Mouse (Mus musculus) adrenal gland, adult 2 months (tissue): Measurements from ENCODE around the gene Rbfox1. TPM values are rescaled to one million over a fixed set of nuclear protein-coding genes. Genes with fewer than 3 reads are reported as not detected.

Experiments
- DNase-seq: peaks from one replicate; pipeline ENCODE4 v3.0.0; 2021
- polyA plus RNA-seq: library from polyadenylated mRNA; depleted of rRNA; stranded (reverse); fragments of >200 nt; gene quantifications from 2 replicates; pipeline ENCODE4 v1.2.3, GENCODE M21; 2012
- total RNA-seq, 2 experiments: library from RNA; stranded (reverse); gene quantifications; 2 replicates each; pipeline ENCODE4 v1.2.3; 2021

Rbfox1 gene
- total and polyA plus RNA-seq, 3 experiments, result 1.3 to 1.4 (median 1.4) TPM

DNA sequence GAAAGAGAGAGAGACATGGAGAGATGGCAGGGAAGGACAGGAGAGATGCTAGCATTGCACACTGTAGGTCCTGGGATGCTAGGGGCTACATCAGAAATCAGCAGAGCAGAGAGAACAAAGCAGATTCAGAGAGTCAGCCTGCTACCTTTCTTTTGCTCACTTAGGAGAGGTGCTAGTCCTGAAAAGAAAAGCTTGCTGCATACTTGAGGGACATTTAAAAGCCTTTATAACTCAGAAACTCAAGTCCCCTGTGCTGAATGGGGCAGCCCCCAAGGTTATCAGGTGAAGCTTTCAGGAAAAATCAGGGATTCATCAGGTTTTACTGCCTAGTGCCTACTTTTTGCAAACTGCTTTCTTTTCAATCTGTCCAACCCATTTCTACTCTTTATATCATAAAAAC, 1480.7 kb downstream of the Rbfox1 start:
- DNase-seq, result no peak

DNA sequence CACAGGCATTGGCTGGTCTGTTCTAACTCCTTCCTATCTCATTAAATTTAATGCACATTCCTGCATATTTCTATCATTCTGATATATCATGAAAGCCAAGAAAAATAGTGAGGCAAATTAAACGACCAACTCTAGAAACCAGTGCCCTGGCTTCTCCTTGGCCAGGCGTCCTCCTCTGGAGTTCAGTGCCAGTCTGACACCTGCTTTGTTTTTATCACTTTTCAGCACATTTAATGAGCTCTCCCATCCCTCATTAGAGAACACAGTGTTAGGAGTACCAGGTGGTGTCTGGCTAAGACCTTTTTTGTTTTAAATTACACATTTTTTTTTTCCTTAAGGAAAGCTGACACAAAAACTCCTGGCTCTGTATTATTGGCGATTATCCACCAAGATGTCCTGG, 1489.0 kb downstream of the Rbfox1 start:
- DNase-seq, result no peak

DNA sequence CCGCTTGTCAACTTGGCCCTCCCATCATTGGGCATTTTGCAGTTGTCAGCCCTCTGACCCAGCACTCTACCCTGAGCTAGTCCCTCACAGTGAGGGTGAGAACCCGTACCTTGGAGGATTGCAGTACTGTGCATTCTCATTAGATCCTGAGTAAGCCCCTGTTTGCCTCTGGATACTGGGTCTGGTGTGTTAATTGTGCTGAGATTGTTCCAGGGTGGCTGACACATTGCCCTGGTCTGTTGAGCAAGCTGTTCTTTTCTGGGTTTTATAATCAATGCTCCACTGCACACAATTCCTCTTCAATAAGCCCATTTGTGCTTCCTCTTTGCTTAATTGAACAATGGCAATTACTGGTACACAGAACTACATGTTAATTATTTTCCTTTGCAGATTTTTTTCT, 1489.5 kb downstream of the Rbfox1 start:
- no peak for DNase-seq

DNA sequence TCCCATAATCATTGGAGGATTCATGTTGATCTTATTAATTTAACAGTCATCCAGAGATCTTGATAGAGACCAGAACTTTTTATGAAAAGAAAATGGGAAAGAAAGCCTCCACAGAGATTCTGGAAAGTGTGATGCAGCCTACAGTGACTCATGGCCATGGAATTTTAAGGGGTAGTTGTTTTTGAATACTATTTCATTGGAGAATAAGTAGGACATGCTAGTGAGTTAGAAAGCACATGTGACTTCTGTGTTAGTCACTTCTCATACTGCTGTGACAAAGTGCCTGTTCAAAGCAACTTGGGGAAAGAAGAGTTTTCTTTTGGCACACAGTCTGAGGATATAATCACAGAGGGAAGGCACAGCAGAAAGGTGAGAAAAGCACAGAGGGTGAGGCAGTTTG, 1510.9 kb downstream of the Rbfox1 start:
- DNase-seq, result peak; percentile 28

DNA sequence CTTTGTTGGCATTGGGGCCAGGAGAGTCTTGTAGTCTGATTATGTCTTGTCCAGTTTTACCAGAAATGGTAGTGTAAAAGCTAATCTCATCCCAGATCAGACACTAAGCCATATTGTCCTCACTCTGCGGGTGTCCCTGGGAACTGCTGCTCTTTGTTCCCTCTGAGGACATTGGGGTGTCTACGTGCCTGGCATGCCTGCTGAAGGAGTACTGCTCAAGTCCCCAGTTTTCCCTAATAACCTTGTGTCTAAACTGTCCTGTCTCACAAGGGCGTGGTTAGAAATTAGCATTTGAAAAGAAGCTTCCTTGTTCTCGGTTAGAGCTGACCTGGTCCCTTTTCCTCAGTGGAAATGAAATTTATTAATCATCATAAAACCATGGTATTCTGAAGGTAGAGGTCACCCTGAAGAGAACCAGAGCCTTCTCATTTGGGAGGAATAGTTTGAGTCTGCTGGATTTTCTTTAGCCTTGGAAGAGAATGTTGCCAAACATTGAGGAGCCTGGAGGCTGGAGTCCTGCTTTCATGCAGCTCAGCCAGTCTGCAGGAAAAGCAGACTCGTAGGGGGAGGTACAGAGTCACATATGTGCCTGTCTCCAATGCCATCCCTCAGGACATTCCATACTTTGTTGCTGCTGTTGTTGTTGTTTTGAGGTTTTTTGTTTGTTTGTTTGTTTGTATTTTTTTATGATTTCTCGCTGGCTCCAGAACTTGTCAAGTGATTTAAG, 1519.8 kb downstream of the Rbfox1 start:
- no peak for DNase-seq

DNA sequence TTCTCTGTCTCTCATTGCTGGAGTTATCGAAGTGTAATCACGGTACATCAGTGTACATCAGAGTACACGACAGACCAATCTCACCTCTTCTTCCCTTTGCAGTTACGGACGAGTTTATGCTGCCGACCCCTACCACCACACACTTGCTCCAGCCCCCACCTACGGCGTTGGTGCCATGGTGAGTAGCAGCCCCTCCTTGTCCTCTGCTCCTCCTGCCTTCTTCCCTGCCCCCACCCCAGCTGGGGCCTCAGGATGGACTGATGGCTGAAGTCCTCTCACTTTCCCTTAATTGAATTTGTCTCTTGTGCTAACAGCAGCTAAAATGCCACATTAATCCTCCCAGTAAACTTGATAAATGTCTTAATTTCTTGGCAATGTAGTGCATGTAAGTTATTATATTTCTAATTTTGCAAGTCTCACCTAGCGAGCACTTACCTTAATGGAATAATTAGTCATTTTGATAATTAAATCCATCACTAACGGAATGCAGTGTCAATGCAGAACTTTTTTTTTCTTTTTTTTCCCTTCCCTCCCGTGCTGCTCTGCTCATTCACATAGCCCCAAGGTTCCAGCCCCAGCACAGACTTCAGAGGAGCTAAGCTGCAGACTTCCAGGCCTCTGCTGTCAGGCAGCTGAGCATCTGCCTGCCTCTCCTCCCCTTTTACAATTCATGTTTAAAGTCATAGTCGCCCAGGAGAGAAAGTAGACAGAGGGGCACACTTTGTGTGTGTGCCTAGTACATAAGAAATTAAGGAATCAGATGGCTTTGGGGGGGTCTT, 1522.9 kb downstream of the Rbfox1 start:
- no peak for DNase-seq

DNA sequence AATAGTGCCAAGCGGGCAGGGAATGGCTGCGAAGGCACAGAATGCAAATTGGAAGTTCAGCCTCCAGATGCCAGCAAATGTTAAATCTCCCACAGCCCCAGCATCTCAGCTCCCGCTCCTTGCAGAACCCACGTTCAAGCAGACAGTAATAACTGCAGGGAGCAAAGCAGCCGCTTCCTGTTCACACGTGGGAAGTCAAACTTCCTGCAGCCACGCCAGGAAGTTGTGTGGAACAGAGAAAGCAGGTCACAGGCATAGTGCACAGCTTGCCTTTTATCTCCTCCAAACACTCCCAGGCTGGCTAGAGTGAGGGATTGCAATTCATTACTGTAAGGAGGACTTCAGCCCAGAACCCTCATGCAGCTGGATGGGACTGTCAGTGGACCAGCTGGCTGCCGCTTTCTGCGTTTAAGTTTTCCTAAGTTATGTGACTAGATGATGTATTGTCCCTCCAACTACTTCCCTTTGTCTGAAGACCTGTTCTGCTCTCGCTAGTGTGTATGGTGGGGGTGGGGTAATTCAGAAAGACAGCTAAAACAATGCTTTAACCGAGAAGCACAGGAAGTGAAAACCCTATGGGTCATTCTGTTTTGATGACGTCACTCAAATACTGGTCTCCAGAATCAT, 1534.6 kb downstream of the Rbfox1 start:
- DNase-seq, result peak; percentile 3

DNA sequence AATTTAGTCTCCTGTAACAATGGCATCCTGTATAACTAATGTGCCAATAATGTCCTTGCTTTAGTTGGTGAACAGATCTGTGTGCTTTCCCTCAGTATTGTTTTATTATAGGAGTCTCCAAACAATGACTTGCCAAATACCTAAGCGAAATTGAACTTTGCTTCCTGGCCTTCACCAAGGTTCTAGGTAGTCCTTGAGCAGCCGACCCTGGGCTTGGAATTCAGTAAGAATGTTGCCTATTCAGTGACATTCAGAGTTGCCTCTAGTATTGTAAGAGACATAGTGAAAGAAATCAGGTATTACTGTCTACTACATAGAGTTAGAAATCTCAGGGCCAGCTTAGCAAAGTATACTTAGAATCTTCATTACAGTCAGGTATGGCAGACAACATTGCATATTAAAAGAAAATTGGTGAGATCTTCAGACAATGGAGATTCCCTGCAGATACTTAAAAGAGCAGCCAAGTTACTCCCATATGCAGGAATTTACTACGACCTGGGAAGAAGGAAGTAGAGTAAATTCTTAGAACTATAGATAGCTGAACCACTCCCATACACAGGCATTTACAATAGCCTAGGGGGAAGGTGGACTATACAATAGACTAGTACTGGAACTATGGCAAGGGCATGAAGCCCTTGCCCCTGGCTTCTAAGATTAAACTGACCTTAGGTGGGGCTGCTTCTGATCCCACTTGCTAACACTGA, 1540.4 kb downstream of the Rbfox1 start:
- no peak for DNase-seq

DNA sequence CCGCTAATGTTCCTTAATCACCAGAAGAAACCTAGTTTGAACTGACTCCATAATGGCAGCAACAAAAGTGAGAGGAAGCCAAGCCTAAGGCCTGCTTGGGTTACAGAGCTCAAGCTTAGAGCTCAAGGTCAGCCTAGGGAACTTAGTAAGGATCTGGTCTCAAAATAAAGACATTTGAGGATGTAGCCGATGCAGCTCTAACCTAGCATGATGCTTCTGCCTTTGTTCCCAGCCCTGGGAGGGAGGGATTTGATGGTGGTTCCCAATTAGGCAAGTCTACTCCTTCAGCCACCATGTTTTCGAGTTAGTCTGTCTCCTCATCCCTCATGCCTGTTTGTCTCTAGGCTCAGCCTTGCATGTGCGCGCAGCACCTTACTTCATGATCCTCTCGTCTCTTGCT, 1548.1 kb downstream of the Rbfox1 start:
- DNase-seq, result no peak

DNA sequence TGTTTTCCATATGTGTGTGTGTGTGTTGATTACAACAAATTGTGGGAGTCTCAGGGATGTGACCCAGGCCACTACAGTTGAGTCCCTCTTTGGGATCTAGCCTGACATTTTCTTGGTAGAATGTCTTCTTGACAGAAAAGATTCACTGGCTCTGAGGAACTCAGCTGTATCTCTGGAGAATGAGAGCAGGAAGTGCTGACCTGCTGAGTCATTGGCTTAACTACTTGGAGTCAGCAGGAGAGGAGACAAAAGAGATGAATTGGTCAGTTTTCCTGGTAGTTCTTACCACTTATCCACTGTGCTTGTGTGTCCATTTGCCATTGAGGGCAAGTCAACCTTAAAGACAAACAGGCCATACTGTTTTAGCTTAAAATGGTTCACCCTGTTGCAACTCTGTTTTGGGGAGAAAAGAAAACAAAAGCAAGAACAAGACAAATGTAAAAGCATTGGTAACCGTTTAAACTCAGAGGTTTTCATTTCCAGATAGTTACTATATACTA, 1561.7 kb downstream of the Rbfox1 start:
- peak; percentile 5 for DNase-seq

DNA sequence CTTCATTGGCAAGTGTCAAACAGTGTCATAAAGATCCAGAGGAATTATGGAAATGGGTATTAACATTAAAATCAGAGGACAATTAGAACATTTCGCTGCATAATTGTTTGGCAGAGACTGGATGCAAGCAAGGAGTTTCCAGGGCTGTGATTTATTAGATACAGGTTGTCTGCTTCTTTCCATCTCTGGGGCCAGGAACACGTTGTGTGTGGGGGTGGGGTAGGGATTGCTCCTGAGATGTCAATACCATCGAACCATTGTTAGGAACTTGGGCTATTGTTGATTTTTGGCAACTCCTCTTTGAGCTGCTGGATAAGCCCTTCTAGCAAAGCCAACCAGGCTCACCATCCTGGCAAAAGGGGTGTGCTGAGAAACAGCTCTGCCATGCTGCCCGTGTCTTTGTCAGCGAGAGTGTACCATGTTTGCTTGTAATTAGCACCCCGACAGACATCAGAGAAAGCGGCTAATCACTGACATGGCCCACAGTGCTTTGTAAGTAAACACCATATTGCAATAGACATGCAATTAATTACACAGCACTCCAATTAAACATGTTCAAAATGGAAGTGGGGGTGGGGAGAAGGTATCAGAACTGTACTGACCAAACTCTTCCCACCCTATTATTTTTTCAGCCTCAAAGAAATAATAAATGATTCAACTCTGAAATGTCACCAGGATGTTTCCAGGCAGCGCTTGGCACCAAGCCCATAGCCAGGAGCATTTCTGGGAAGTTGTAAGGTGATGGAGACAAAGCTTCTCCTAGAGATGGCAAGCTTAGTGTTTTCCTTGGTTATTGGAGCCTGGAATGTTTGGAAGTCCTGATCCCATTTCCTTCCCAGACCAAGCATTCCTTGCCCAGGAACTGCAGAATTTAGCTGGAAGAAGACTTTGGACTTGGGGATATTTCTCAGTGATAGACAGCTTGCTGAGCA, 1562.8 kb downstream of the Rbfox1 start:
- no peak for DNase-seq

DNA sequence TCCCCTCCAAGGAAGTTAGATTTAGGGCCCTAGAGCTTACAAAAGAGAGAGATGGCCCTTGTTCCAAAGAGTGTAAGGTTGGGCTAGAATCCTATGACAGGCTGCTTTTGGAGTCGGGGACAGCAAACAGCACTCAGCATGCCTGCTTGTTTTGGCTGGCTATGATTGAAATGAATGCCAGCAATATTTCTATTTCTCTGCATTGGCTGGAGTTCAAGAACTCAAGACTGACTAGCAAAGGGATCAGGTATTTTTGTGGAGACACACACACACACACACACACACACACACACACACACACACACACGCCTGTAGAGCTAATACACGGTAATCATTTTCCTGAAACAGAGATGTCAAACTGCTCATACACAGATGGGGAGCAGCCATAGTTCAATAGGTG, 1566.0 kb downstream of the Rbfox1 start:
- no peak for DNase-seq

DNA sequence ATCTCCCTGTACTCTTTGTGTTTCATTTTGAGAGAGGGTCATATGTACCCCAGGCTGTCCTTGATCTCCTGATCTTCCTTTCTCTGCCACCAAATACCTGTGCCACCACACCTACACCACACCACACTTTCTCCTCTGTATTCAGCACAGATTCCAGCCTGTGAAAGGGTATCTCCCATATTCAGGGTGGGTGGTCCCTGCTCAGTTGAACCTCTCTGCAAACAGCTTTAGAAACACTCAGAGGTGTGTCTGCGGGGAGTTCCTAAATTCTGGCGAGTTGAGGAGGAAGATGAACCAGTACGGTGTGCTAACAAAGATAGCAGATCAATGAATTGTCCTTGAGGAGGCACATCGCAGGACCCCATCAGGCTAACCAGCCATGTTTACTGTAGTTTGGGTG, 1572.4 kb downstream of the Rbfox1 start:
- DNase-seq, result no peak
